Mouse (Mus musculus): Measurements from ENCODE around the gene Col5a1. TPM values are rescaled to one million over a fixed set of nuclear protein-coding genes. Genes with fewer than 3 reads are reported as not detected.

Col5a1 gene
- polyA plus RNA-seq, 1 experiment from 2014 or later: 21.7 TPM

Other genes with a start within 250 kb of the Col5a1 start
- 6.7 and 7.8 TPM in 2 replicates for gene Rxra, start 210.0 kb upstream of the Col5a1 start, polyA plus RNA-seq (2016; fragmentation: Nextera tagmentation; extraction: Ambion mirVana)
- 0.29 TPM in 1 of 2 replicates, not detected in the other for gene Fcnb, start 198.5 kb downstream of the Col5a1 start, polyA plus RNA-seq (2016; fragmentation: Nextera tagmentation; extraction: Ambion mirVana)